Mouse (Mus musculus) neural tube, embryonic 13.5 days (tissue): ENCODE results near the gene Hmga1. TPM values are rescaled to one million over a fixed set of nuclear protein-coding genes. Genes with fewer than 3 reads are reported as not detected.

Experiments used
- ATAC-seq: fragments of 200-750 bp; cut with Nextera tagmentation; 2 replicates; pipeline ENCODE4 v1.8.0; 2017; ENCODE audit warnings: low read depth, mild to moderate bottlenecking, moderate TSS enrichment, moderate library complexity
- H3K27ac ChIP-seq: fragments of 300-500 bp; sonication (generic); replicated peaks from 2 replicates; pipeline ENCODE4 v1.5.1; 2015; ENCODE audit warnings: moderate library complexity, mild to moderate bottlenecking, inconsistent platforms
- H3K27me3 ChIP-seq: fragments of 300-500 bp; sonication (generic); 2 replicates; pipeline ENCODE4 v1.6.1; 2015; ENCODE audit warnings: mild to moderate bottlenecking, inconsistent platforms
- H3K36me3 ChIP-seq: fragments of 300-500 bp; sonication (generic); 2 replicates; pipeline ENCODE4 v1.6.1; 2015; ENCODE audit warnings: mild to moderate bottlenecking, inconsistent platforms
- H3K4me1 ChIP-seq: fragments of 300-500 bp; sonication (generic); replicated peaks from 2 replicates; pipeline ENCODE4 v1.6.1; 2015; ENCODE audit warnings: inconsistent platforms
- H3K4me2 ChIP-seq: fragments of 300-500 bp; sonication (generic); 2 replicates; pipeline ENCODE4 v1.6.1; 2015; ENCODE audit warnings: inconsistent platforms, mild to moderate bottlenecking, moderate library complexity
- H3K4me3 ChIP-seq: fragments of 300-500 bp; sonication (generic); 2 replicates; pipeline ENCODE4 v1.5.1; 2015; ENCODE audit warnings: mild to moderate bottlenecking, inconsistent platforms
- H3K9ac ChIP-seq: fragments of 300-500 bp; sonication (generic); 2 replicates; pipeline ENCODE4 v1.6.1; 2015; ENCODE audit warnings: moderate library complexity, mild to moderate bottlenecking, inconsistent platforms
- H3K9me3 ChIP-seq: fragments of 300-500 bp; sonication (generic); 2 replicates; pipeline ENCODE4 v1.6.1; 2016; ENCODE audit warnings: inconsistent platforms
- WGBS: fragments of 180-500 bp; shearing (Covaris S2); methylation state at CpG from one replicate; pipeline ENCODE4 v1.1.7; 2015; 5-methylcytosine and 5-hydroxymethylcytosine counted together
- polyA plus RNA-seq: library from polyadenylated mRNA; unstranded; fragments of >200 nt; fragmentation: Nextera tagmentation; extraction: Ambion mirVana; gene quantifications from 2 replicates; pipeline ENCODE4 v1.2.1, GENCODE M21; 2015

Gene Hmga1
- polyA plus RNA-seq, 1 experiment from 2014 or later: 121 TPM

DNA sequence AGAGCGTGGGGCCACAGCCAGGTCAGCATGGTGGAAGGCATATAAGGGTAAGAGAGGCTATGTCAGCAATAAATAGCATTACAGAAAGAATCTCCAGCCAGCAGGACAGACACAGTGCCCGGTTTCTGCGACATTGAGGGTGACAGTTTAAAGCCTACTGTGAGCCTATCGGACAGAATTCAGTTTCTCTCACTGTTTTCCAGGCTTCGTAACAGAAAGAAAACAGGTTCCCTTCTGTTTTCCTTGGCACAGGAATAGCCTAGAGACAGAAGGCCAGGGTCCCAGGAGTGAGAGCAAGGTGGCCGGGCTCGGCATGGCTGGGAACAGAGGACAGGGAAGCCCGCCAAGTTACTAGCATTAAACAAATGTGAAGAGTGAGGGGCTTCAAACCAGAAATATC lies 23.5 kb downstream of the Hmga1 start:
- Histone ChIP-seq H3K4me2 (no peak overlapping the region), H3K4me1 (no peaks in the 10 kb centered on the region; the same call in 1 of the 2 replicates), H3K9ac (no peak overlapping the region), H3K36me3 (peaks cover 93% of the 10 kb centered on the region), H3K4me3 (no peak overlapping the region), H3K27ac (no peak overlapping the region), H3K27me3 (no peaks in the 10 kb centered on the region), H3K9me3 (no peaks in the 10 kb centered on the region)
- ATAC-seq: no peak
- WGBS: 86% methylated on average over 8 of the region's 8 CpGs

DNA sequence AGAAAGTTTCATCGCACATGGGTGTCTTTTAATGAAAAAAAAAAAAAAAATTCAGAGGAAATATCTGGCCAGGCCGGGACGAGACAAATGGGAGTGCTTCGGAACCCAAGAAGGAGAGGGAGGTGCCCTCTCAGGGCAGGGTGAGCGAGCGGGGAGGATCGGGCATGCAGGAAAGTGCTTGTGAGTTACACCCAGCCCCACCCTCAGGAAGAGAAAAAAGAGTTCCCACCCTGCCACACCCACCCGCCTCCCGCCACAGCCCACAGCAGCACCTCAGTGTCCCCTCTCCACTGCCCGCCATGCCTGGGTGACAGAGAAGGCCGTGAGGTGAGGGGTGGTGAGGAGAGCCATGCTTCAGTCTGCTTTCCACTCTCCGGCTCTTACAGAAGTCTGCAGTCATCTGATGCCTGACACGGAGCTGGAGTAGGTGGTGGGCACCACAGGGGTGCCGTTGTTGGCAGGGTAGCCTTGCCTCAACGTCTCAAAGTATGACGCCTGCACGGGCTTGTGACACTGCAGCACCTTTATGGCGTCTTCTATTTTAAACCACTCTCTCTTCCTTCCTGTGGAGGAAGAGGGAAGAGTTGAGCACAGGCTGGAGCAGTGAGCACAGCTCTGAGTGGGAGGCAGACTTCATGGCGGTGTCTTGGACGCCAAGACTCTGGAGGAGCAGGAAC lies 24.2 kb downstream of the Hmga1 start:
- Histone ChIP-seq H3K4me3 (no peak overlapping the region), H3K27me3 (no peaks in the 10 kb centered on the region), H3K4me2 (no peak overlapping the region), H3K4me1 (no peaks in the 10 kb centered on the region), H3K27ac (no peak overlapping the region), H3K9me3 (no peaks in the 10 kb centered on the region), H3K36me3 (peaks cover 93% of the 10 kb centered on the region), H3K9ac (no peak overlapping the region)
- ATAC-seq: no peak
- 91% methylated on average over 20 of the region's 20 CpGs for WGBS

DNA sequence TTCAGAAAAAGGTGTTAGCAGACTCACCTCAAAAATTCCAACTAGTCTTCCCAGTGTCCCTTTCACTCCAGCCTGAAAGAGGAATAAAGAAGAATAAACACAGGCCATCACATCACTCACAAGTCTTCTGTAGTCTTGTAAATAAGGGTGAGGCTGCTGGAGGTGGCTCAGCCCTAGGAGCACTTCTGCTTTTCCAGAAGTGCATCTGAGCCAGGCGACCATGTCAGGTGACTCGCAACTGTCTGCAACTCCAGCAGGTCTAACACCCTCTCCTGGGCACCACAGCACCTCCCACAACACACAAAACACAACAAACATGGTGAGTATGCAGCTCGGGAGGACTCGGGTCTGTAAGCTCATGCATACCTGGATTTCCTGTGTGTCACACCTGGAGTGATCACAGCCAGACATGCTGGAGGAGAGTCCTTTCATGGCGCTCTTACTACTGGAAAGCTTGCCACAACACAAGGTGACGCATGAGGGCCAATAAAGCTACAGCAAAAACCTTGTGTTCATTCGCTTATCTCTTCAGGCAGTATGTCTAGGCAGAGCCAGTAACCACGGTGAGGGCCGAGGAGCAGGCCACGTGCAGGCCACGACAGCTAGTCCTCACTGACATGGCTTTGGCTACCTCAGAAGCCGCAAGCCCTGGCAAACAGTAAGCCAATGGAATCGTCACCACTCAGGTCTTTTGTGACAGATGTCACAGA lies 27.0 kb downstream of the Hmga1 start:
- Histone ChIP-seq H3K27me3 (no peaks in the 10 kb centered on the region), H3K9me3 (no peaks in the 10 kb centered on the region), H3K9ac (no peak overlapping the region), H3K4me2 (no peak overlapping the region), H3K4me1 (peaks cover 13% of the 10 kb centered on the region), H3K27ac (no peak overlapping the region), H3K36me3 (peaks cover 88% of the 10 kb centered on the region), H3K4me3 (no peak overlapping the region)
- 91% methylated on average over 13 of the region's 13 CpGs for WGBS
- no peak for ATAC-seq

DNA sequence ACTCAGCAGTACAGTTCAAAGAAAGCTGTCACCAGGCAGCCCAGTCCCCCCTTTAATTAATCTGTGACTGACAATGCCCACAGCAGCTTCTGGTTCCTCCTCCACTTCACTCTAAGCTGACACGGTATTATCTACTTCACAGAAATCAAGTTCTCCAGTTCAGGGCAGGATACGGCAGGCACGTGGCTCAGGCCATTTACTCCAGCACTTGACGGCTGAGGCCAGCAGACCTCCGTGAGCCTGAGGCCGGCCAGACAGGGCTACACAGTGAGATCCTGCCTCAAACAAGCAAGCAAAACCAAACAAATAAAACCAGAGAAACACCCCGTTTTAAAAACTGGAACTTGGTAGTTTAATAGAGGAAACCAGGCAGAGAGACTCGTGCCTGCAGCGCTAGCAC lies 30.4 kb downstream of the Hmga1 start:
- Histone ChIP-seq H3K27me3 (no peaks in the 10 kb centered on the region), H3K4me1 (peaks cover 17% of the 10 kb centered on the region), H3K4me2 (no peak overlapping the region), H3K9ac (no peak overlapping the region), H3K9me3 (no peaks in the 10 kb centered on the region), H3K36me3 (peaks cover 77% of the 10 kb centered on the region), H3K4me3 (no peak overlapping the region), H3K27ac (no peak overlapping the region)
- no peak for ATAC-seq
- WGBS: 73% methylated on average over 9 of the region's 9 CpGs

DNA sequence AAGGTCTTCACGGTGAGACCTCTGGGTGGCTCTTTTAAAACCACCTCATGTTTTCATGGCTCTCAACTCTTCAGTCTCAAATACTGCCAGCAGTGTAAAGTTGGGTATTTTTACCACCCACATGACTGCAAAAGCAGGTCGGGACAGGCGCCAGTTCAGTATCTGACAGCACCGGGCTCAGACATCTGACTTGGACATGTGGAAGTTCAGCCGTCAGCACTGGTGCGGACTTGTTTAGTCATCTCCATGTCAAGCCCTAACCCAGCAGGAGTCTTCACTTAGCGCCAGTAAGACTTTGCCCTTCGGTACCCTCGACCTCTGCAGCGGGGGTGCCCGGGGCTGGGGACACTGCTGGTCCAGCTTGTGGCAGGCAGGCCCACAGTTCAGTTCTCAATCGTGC lies 31.0 kb downstream of the Hmga1 start:
- Histone ChIP-seq H3K36me3 (peaks cover 75% of the 10 kb centered on the region), H3K4me3 (no peak overlapping the region), H3K9me3 (no peaks in the 10 kb centered on the region), H3K9ac (0 out of 2 replicates have a peak overlapping the region, but pooled peaks have one; percentile 8), H3K4me1 (peaks cover 17% of the 10 kb centered on the region), H3K27ac (no peak overlapping the region), H3K27me3 (no peaks in the 10 kb centered on the region), H3K4me2 (no peak overlapping the region)
- no peak for ATAC-seq
- WGBS: 71% methylated on average over 12 of the region's 12 CpGs

DNA sequence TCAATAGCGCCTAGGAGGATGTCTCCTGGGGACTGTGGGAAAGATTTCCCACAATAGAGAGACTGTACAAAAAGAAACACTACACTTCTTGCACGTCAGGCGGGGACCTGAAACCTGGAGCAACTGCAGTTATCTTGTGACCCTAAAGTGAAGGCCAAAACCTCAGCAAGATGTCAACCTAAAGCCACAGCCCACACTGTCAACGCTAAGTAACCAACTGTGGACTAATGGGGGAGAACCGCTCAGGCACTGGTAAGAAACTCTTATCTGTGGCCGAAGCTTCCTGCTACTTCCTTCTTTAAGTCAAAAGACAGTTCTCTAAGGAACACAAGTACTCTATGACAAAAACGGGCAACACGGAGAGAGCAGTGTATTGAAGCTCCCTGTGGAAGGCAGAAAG lies 31.9 kb downstream of the Hmga1 start:
- Histone ChIP-seq H3K27ac (no peak overlapping the region; the same call in 1 of the 2 replicates), H3K9ac (no peak overlapping the region), H3K36me3 (peaks cover 75% of the 10 kb centered on the region), H3K4me2 (no peak overlapping the region), H3K4me1 (peaks cover 17% of the 10 kb centered on the region), H3K4me3 (no peak overlapping the region), H3K9me3 (no peaks in the 10 kb centered on the region), H3K27me3 (no peaks in the 10 kb centered on the region)
- WGBS: 80% methylated on average over 8 of the region's 8 CpGs
- ATAC-seq: no peak

DNA sequence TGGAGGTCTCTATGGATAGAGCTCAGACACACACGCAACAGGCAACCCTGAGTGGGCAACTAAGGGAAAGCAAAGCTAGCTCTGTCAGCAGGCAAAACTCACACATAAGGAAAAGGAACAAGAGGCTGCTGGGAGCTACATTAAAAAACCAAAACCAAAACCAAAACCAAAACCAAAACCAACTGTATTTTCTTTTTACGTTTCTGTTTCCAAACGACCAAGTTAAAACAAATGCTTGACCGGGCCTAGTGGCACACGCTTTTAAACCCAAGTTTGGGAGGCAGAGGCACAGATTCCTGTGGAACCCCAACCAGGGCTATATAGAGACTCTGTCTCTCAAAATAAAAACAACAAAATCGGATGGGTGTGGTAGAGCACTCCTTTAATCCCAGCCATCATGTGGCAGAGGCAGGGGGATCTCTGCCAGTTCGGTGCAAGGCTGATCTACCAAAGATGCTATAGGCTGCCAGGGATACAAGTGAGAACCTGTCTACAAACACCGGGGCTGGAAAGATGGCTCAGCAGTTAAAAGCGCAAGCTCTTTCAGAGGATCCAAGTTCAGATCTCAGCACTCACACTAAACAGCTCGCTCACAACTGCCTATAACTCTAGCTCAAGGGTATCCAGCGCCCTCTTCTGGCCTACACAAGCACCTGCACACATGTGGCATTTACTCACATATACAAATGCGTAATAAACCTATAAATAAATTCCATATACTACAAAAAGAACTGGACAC lies 35.7 kb downstream of the Hmga1 start:
- WGBS: 90% methylated on average over 12 of the region's 12 CpGs
- no peaks in the 10 kb centered on the region for H3K9me3 ChIP-seq
- H3K36me3 ChIP-seq: peaks cover 81% of the 10 kb centered on the region
- no peak overlapping the region for H3K9ac ChIP-seq
- H3K4me2 ChIP-seq: no peak overlapping the region
- H3K27ac ChIP-seq: no peak overlapping the region
- H3K4me3 ChIP-seq: no peak overlapping the region
- no peak for ATAC-seq
- no peaks in the 10 kb centered on the region for H3K27me3 ChIP-seq
- peaks cover 17% of the 10 kb centered on the region for H3K4me1 ChIP-seq

DNA sequence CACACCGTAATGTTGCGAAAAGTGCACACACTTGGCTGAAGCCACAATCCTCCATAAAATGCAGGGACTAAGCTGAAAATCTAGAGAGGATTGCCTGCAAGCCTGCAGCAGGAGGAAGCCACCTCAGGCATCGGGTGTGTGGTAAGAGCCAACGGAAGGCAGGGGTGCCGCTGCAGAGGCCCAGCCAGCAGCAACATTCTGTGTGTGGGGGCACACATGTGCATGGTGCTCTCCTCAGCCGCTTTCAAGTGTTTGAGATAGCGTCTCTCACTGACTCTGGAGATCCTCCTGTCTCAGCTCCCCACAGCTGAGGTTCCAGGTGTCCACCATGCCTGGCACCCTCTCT lies 36.2 kb downstream of the Hmga1 start:
- 97% methylated on average over 7 of the region's 7 CpGs for WGBS
- H3K9me3 ChIP-seq: no peaks in the 10 kb centered on the region
- H3K36me3 ChIP-seq: peaks cover 76% of the 10 kb centered on the region

DNA sequence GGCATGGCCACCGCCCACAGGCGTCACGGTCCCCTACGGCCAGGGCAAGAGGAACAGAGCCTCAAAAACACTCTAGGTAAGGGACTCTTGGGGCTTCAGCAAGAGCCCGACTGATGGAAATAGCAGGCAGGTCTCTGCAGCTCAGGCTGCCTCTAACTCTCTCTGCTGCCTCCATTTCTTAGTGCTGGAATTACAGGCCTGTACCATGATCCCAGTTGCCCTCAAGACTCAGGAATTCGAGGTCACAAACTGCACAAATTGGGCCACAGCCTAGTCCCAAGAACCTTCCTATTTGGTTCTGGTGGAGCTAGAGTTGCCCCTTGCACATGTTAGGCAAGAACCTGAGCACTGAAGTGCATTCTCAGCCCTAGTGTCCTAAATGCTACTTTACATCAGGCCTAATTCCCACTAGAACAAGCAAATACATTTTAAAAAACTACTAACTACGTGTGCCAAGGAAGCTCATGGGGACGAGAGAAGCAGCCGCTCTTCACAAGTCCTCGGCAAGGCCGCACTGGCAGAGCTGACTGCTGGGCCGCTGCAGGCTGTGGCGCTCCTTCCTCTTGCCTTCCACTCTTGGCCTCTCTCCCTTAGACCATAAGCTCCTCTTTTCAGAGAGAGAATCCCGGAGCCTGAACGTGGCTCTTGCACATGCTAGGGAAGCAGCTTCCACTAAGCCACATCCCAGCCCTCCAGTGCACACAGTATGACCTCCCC lies 39.5 kb downstream of the Hmga1 start:
- Histone ChIP-seq H3K36me3 (peaks cover 54% of the 10 kb centered on the region), H3K27me3 (no peaks in the 10 kb centered on the region), H3K9me3 (no peaks in the 10 kb centered on the region), H3K4me2 (no peak overlapping the region), H3K9ac (no peak overlapping the region), H3K27ac (no peak overlapping the region), H3K4me3 (no peak overlapping the region), H3K4me1 (peaks cover 16% of the 10 kb centered on the region)
- ATAC-seq: no peak
- 90% methylated on average over 15 of the region's 15 CpGs for WGBS

More for the DNA sequence above, 36.2 kb downstream of the Hmga1 start:
- Histone ChIP-seq H3K4me1 (peaks cover 12% of the 10 kb centered on the region), H3K27me3 (no peaks in the 10 kb centered on the region), H3K4me3 (no peak overlapping the region), H3K9ac (no peak overlapping the region), H3K4me2 (no peak overlapping the region), H3K27ac (no peak overlapping the region)
- ATAC-seq: no peak

DNA sequence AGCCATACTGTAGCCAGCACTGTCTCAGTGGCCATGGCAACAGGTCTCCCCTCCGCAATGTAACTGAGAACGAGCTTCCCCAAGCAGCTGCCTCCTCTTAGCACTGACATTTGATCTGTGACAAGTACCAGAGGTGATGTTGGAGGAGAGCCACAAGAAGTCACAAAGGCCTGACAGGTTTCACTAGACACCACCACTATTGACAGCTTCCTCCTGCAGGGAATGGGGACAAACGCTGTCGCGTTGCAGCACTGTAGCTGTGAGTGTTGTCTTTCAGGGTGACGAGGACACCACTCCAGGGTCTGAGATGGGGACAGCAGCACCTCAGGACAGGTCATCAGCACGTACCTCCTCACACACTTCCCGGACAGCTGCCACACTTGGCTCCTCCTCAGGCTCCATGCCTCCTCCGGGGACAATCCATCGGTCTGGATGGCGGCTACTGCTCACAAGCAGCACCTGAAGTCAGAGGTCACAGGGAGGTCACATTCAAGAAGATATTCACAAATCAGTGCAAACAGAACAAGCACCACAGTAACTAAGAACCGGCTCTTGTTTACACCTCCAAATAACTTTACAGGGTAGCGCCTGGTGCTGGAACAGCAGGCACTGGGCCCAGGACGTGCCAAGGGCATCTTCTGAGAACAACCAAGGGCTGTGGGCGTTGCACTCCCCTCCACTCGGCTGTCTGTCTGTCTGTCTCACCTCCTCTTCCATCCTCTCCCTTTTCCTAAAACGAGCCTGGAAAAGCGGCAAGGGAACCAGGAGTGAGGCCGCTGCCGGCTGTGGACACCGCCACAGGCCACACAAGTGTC lies 40.3 kb downstream of the Hmga1 start:
- Histone ChIP-seq H3K4me1 (peaks cover 24% of the 10 kb centered on the region), H3K4me3 (no peak overlapping the region), H3K9ac (no peak overlapping the region), H3K27ac (no peak overlapping the region), H3K36me3 (peaks cover 48% of the 10 kb centered on the region), H3K27me3 (no peaks in the 10 kb centered on the region), H3K9me3 (no peaks in the 10 kb centered on the region), H3K4me2 (no peak overlapping the region)
- WGBS: 84% methylated on average over 21 of the region's 21 CpGs
- ATAC-seq: no peak

DNA sequence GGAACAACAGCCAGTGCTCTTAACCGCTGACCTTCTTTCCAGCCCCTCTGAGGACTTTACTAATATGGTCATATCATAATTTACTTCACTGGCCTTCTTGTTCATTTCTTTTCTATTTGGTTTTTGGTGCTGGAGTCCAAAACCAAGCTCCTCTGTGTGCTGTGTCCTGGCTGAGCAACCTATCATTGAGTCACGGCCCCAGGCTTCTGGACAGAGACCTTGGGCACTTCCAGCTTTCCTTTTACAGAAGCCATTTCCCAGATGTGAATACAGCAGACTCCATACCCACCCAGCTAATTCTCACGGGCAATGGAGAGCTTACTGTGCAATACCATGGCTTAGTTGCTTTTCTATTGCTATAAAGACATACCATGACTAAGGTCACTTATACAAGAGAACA lies 44.0 kb downstream of the Hmga1 start:
- WGBS: 94% methylated on average over 3 of the region's 3 CpGs
- ATAC-seq: no peak
- Histone ChIP-seq H3K9ac (no peak overlapping the region), H3K4me1 (peaks cover 61% of the 10 kb centered on the region), H3K4me2 (no peak overlapping the region), H3K4me3 (no peak overlapping the region), H3K36me3 (peaks cover 15% of the 10 kb centered on the region), H3K27ac (no peak overlapping the region), H3K27me3 (no peaks in the 10 kb centered on the region), H3K9me3 (no peaks in the 10 kb centered on the region)
